8 mouse cellular contexts compared by ENCODE assay signal in genomic region chr3:102335146-102335545, GRCm38 (mm10).
DNase-seq lines count a peak whose midpoint lies in the region; ATAC-seq and TF ChIP-seq lines count a peak whose summit lies in the region.
"Had no signal": no experiment of that assay in that cellular context is flagged by ENCODE, and none has a peak within 500 bp of the region (broad histone marks: within the 10 kb centered on the region; RNA-seq: fewer than 3 reads in every experiment).

No protein-coding gene starts in this region.

- no peak for ATAC-seq in midbrain, embryonic 14.5 days (ENCODE audit: low FRiP score, low TSS enrichment)
- ATAC-seq in midbrain, embryonic 16.5 days: no peak
- ATAC-seq in limb, embryonic 11.5 days (ENCODE audit: insufficient number of reproducible peaks, low FRiP score, low TSS enrichment, low read depth): peak; percentile 67; the same call in 1 of the 2 replicates

- no peaks in the 10 kb centered on the region for H3K9me3 ChIP-seq in midbrain, embryonic 14.5 days (ENCODE audit: control insufficient read depth, low read length)
- no peaks in the 10 kb centered on the region for H3K9me3 ChIP-seq in midbrain, embryonic 16.5 days (replicated peaks; ENCODE audit: control insufficient read depth, low read length, poor library complexity, severe bottlenecking)
- H3K9me3 ChIP-seq in limb, embryonic 11.5 days (ENCODE audit: control insufficient read depth, low read length): no peaks in the 10 kb centered on the region
- H3K9me3 ChIP-seq: midbrain, embryonic 12.5 days had no signal

- H3K27ac ChIP-seq in midbrain, embryonic 14.5 days (replicated peaks; ENCODE audit: low read depth, low read length): no peak overlapping the region
- H3K27ac ChIP-seq in midbrain, embryonic 16.5 days (ENCODE audit: low read length): no peak overlapping the region
- no peak overlapping the region for H3K27ac ChIP-seq in limb, embryonic 11.5 days (replicated peaks; ENCODE audit: low read depth, low read length)
- no peak overlapping the region for H3K27ac ChIP-seq in testis, adult 2 months (ENCODE audit: control insufficient read depth, insufficient read depth, low read depth, low read length)
- H3K27ac ChIP-seq: midbrain, embryonic 12.5 days had no signal

- H3K4me2 ChIP-seq in midbrain, embryonic 14.5 days (ENCODE audit: low read length): no peak overlapping the region
- no peak overlapping the region for H3K4me2 ChIP-seq in midbrain, embryonic 16.5 days (ENCODE audit: low read length)
- H3K4me2 ChIP-seq in limb, embryonic 11.5 days (ENCODE audit: low read depth, severe bottlenecking): no peak overlapping the region
- H3K4me2 ChIP-seq: midbrain, embryonic 12.5 days had no signal

- no peak overlapping the region for H3K9ac ChIP-seq in midbrain, embryonic 14.5 days (replicated peaks; ENCODE audit: low read length)
- no peak overlapping the region for H3K9ac ChIP-seq in midbrain, embryonic 16.5 days (ENCODE audit: low read depth, low read length)
- H3K9ac ChIP-seq in limb, embryonic 11.5 days (ENCODE audit: low read length): no peak overlapping the region
- H3K9ac ChIP-seq: midbrain, embryonic 12.5 days had no signal

- no peaks in the 10 kb centered on the region for H3K4me1 ChIP-seq in midbrain, embryonic 14.5 days (ENCODE audit: control insufficient read depth, insufficient read depth, low read length)
- H3K4me1 ChIP-seq in midbrain, embryonic 16.5 days (ENCODE audit: control insufficient read depth, insufficient read depth, low read length): no peaks in the 10 kb centered on the region
- H3K4me1 ChIP-seq in limb, embryonic 11.5 days (ENCODE audit: control insufficient read depth, insufficient read depth, low read length): no peaks in the 10 kb centered on the region
- H3K4me1 ChIP-seq in testis, adult 2 months (ENCODE audit: control insufficient read depth, insufficient read depth, low read length): no peaks in the 10 kb centered on the region
- H3K4me1 ChIP-seq: midbrain, embryonic 12.5 days had no signal

- no peak overlapping the region for H3K4me3 ChIP-seq in midbrain, embryonic 14.5 days (replicated peaks; ENCODE audit: low read depth, low read length)
- no peak overlapping the region for H3K4me3 ChIP-seq in midbrain, embryonic 16.5 days (ENCODE audit: low read depth, low read length)
- H3K4me3 ChIP-seq in limb, embryonic 11.5 days (ENCODE audit: low read depth, low read length): no peak overlapping the region
- no peak overlapping the region for H3K4me3 ChIP-seq in testis, adult 2 months (ENCODE audit: control insufficient read depth, low read depth, low read length)
- H3K4me3 ChIP-seq: midbrain, embryonic 12.5 days had no signal

- intact Hi-C loops in heart, postnatal 36 days (cut with DNase I): loop anchor here (1.0 to 10.0 kb wide), 3 partner anchors 132 to 470 kb away; partner anchors contain the start of gene Ngf

- peak; percentile 72; the same call in 1 of the 2 replicates for TF ChIP-seq CTCF in testis, adult 2 months (IDR thresholded peaks at IDR 0.05; ENCODE audit: control insufficient read depth, insufficient read depth, insufficient replicate concordance, low read depth, low read length)

- peak; percentile 45 for DNase-seq in midbrain, embryonic 14.5 days
- peak; percentile 10 for DNase-seq in adrenal gland, adult 8-10 months
- DNase-seq in embryo, embryonic 11.5 days (ENCODE audit: low read depth, low spot score): peak; percentile 37
- peak; percentile 65 to 70 for DNase-seq in heart, postnatal 36 days
- DNase-seq in limb, embryonic 11.5 days (ENCODE audit: low spot score): peak; percentile 79

- H3K36me3 ChIP-seq in midbrain, embryonic 14.5 days (ENCODE audit: control insufficient read depth, insufficient read depth, low read length): no peaks in the 10 kb centered on the region
- no peaks in the 10 kb centered on the region for H3K36me3 ChIP-seq in midbrain, embryonic 16.5 days (ENCODE audit: control insufficient read depth, insufficient read depth, low read length)
- H3K36me3 ChIP-seq in limb, embryonic 11.5 days (ENCODE audit: control insufficient read depth, insufficient read depth, low read length): no peaks in the 10 kb centered on the region
- H3K36me3 ChIP-seq in testis, adult 2 months (ENCODE audit: control insufficient read depth, insufficient read depth, low read length): no peaks in the 10 kb centered on the region
- H3K36me3 ChIP-seq: midbrain, embryonic 12.5 days had no signal

- TF ChIP-seq POLR2A in testis, adult 2 months (IDR thresholded peaks at IDR 0.05; ENCODE audit: control insufficient read depth, low read depth, low read length): no peak

- H3K27me3 ChIP-seq in midbrain, embryonic 14.5 days (ENCODE audit: control insufficient read depth, insufficient read depth, low read length): peaks cover 32% of the 10 kb centered on the region
- peaks cover 14% of the 10 kb centered on the region for H3K27me3 ChIP-seq in midbrain, embryonic 16.5 days (ENCODE audit: control insufficient read depth, insufficient read depth, low read depth, low read length)
- H3K27me3 ChIP-seq in limb, embryonic 11.5 days (ENCODE audit: control insufficient read depth, insufficient read depth, low read length): no peaks in the 10 kb centered on the region
- H3K27me3 ChIP-seq in testis, adult 2 months (ENCODE audit: control insufficient read depth, insufficient read depth, low read length): no peaks in the 10 kb centered on the region

- WGBS in midbrain, embryonic 14.5 days: 77% methylated on average over 3 of the region's 3 CpGs
- 82% methylated on average over 3 of the region's 3 CpGs for WGBS in midbrain, embryonic 16.5 days
- 62% methylated on average over 3 of the region's 3 CpGs for WGBS in limb, embryonic 11.5 days

Comparison
In these comparisons a context has a peak if more than half of its experiments do, and no peak if none do; other contexts are left out.
1. DNase-seq: peak in every context shown above with its lines; median percentile 79 in limb, embryonic 11.5 days; 68 in heart, postnatal 36 days; 45 in midbrain, embryonic 14.5 days; 37 in embryo, embryonic 11.5 days; 10 in adrenal gland, adult 8-10 months.